Mouse (Mus musculus) myocyte (in vitro differentiated cells): ENCODE measurements at regions not wholly inside any gene's neighbourhood (a gene's known extent, or its start where the extent isn't known, plus 50 kb on each side); places are given as distances from the start of the nearest gene placed in this dataset.

Source experiments
- CEBPB ChIP-seq: IDR thresholded peaks from 2 replicates; pipeline ENCODE4 v1.6.1; 2011; ENCODE audit warnings: mild to moderate bottlenecking, moderate library complexity; ENCODE audit not compliant: poor library complexity, insufficient read depth, severe bottlenecking
- E2F4 ChIP-seq: IDR thresholded peaks from one replicate; pipeline ENCODE4 v1.6.1; 2011; ENCODE audit warnings: mild to moderate bottlenecking, control low read depth, moderate library complexity; ENCODE audit not compliant: insufficient read depth
- MAX ChIP-seq: IDR thresholded peaks from one replicate; pipeline ENCODE4 v1.6.1; 2011; ENCODE audit warnings: low read depth, mild to moderate bottlenecking, control low read depth
- MYOD1 ChIP-seq, 3 experiments: IDR thresholded peaks; one replicate each; pipeline ENCODE4 v1.6.1; 2011; ENCODE audit warnings: control low read depth in 2 of 3, low read depth in 2 of 3, mild to moderate bottlenecking in 2 of 3, moderate library complexity in 1 of 3; ENCODE audit not compliant: insufficient read length in 2 of 3, control insufficient read depth in 1 of 3
- MYOG ChIP-seq, 3 experiments: IDR thresholded peaks; one replicate each; pipeline ENCODE4 v1.6.1; 2011; ENCODE audit warnings: control low read depth in 2 of 3, low read depth in 2 of 3, mild to moderate bottlenecking in 2 of 3; ENCODE audit not compliant: insufficient read length in 2 of 3, control insufficient read depth in 1 of 3, insufficient read depth in 1 of 3
- POLR2A ChIP-seq: IDR thresholded peaks from one replicate; pipeline ENCODE4 v1.6.1; 2011; ENCODE audit warnings: low read depth, mild to moderate bottlenecking, control low read depth, moderate library complexity; ENCODE audit not compliant: insufficient read length
- POLR2AphosphoS2 ChIP-seq: IDR thresholded peaks from one replicate; pipeline ENCODE4 v1.6.1; 2011; ENCODE audit warnings: low read depth, control low read depth; ENCODE audit not compliant: insufficient read length
- REST ChIP-seq: IDR thresholded peaks from one replicate; pipeline ENCODE4 v1.6.1; 2011; ENCODE audit warnings: mild to moderate bottlenecking, control low read depth, moderate library complexity; ENCODE audit not compliant: insufficient read depth, insufficient read length
- SRF ChIP-seq: IDR thresholded peaks from one replicate; pipeline ENCODE4 v1.6.1; 2011; ENCODE audit warnings: low read depth; ENCODE audit not compliant: control insufficient read depth, insufficient read length
- TCF12 ChIP-seq: IDR thresholded peaks from one replicate; pipeline ENCODE4 v1.6.1; 2011; ENCODE audit warnings: mild to moderate bottlenecking, control low read depth; ENCODE audit not compliant: poor library complexity, insufficient read depth, severe bottlenecking
- USF1 ChIP-seq: IDR thresholded peaks from one replicate; pipeline ENCODE4 v1.6.1; 2011; ENCODE audit warnings: low read depth, mild to moderate bottlenecking, control low read depth, moderate library complexity

DNA sequence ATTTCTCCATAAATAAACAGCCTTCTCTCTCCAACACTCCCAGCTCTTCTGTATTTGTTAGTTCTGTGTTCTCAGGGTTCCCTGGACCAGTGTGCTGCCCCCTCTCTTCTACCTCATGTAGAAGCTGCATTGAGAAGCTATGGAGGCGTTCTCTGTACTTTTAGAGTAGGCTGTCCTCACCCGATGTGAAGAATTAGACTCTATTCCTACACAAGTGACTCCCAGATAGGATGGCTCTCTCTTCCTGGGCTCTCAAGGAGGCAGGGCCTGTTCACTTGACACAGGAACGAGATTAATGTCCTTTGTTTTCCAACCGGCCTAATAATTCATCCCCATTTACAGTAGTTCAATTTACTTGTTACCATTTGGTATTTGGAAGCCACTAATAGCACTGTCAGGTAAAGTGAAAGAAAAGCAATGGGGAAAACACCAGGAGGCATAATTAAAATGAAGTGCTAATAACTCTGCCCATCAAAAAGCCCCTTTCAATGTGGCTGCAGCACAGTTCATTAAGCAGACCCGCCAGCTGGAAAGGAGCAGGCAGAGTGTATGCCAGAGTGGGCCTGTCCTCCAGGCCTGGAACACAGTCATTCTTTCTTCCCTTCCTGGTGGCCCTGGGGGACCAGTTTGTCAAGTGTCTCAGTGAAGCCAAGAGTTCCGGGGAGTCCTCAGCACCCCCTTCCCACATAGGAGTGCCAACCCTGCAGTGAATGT, 454.8 kb upstream of the Gm6657 start:
- TF ChIP-seq POLR2A = no peak
- no peak for TF ChIP-seq TCF12
- no peak for TF ChIP-seq POLR2AphosphoS2
- no peak for TF ChIP-seq USF1
- TF ChIP-seq CEBPB = no peak
- no peak for TF ChIP-seq REST
- TF ChIP-seq SRF = no peak
- no peak for TF ChIP-seq MYOD1 (IDR thresholded peaks at IDR 0.05; ENCODE audit: control insufficient read depth in 1 of 3, insufficient read length in 2 of 3, low read depth in 2 of 3)
- TF ChIP-seq MYOG (IDR thresholded peaks at IDR 0.05; ENCODE audit: control insufficient read depth in 1 of 3, insufficient read depth in 1 of 3, insufficient read length in 2 of 3, low read depth in 2 of 3) = no peak
- TF ChIP-seq E2F4 = no peak
- no peak for TF ChIP-seq MAX
